Mouse (Mus musculus) cerebellum, postnatal 14 days (tissue): ENCODE data around the gene Cdhr5.
"Not testable (repeated sequence)": the region's sequence is repeated elsewhere in the genome, so short reads cannot be mapped to it uniquely, and the experiment has no call there.

Experiments
- DNase-seq, 2 experiments: peaks; one replicate each; pipeline ENCODE4 v3.0.0; 2021; ENCODE audit warnings: mixed read lengths in 2 of 2

Cdhr5 gene

DNA sequence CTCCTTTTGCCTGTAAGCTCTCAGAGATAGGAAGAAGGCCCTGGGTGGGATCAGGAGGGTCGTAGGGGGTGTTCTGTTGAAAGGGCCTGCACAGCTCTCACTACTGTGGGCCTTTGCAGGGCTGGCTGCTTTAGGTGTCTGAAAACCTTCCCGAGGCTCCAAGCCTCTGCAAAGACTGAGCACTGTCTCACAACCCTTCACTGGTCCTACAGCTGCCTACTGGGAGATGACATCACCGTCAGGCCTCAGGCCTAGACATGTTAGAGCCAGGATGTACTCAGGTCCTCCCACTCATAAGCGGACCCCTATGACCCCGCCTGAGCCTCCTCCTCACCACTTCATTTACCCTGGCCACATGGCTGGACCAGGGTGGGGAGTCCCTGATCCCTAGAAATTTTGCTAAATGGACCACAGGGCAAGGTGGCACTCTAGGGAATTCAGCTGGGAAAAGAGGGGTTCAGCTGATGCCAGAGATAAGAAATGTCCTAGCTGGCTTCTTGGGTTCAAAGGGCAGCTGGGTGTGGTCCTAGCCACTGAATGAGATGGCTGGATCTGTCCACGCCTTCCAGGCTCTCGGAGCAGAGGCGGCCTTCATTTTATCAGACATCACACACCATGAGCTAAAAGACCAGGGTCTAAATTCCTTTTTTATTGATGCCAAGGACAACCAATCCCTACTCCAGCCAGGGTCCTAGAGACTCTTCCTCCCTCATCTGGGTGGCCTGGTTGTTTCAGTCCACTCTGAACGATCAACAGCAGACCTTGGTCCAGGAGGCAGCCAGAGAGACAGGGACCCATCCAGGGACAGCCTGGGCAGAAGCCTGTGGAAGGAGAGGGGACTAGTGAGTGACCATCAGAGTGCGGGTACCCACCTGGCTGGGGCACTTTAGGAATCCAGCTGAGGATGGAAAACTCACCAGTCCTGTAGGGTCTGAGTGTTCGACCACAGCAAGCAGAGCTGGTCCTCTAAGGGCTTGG, 1.4 kb upstream of the Cdhr5 start:
- DNase-seq, result no peak

DNA sequence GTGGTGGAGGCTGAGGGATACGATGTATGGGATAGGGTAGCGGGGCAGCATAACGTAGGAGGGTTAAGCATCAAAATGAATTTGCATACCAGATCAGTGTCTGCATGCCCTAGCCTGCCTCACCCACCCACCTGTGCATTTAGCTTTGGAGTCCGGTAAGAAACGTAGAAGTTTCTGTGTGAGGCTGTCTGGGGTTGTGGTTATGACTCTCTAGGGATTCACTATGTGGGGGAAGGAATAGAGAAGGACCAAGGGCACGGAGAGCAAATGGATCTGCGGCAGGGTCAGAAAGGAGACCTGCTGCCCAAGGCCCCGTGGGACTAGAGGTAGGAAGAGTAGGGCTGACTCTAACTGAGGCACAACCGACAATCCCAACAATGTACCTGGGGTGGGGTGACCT, 1.2 kb downstream of the Cdhr5 start:
- no peak for DNase-seq

DNA sequence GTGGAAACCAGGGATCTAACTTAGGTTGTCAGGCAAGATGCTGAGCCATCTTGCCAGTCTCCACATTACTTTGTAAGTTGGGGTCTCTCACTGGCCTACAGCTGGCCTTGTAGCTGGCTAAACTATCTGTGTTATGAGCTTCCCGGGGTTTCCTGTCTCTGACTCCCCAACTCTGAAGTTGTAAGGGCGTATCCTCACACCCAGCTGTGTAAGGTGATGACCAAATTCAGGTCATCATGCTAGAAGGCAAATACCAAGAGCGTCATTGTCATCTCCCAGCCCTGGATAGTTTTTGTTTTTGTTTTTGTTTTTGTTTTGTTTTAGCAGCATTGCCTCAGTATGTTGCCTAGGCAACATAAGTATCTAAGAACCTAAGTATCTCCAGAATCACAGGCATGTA, 6.0 kb downstream of the Cdhr5 start:
- no peak for DNase-seq

DNA sequence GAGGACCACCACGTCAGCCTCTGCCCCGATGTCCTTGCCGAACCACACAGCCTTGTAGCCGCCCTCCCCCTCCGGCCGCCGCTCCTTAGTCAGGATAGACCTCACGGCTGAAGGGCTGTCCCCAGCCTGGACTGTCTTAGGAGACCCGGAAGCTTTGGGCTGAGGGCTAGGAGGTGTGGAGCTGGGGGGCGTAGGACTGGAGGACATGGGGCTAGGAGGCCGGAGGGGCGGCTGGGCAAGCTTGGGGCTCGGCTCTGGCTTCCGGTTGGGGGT, 7.4 kb downstream of the Cdhr5 start:
- no peak for DNase-seq

DNA sequence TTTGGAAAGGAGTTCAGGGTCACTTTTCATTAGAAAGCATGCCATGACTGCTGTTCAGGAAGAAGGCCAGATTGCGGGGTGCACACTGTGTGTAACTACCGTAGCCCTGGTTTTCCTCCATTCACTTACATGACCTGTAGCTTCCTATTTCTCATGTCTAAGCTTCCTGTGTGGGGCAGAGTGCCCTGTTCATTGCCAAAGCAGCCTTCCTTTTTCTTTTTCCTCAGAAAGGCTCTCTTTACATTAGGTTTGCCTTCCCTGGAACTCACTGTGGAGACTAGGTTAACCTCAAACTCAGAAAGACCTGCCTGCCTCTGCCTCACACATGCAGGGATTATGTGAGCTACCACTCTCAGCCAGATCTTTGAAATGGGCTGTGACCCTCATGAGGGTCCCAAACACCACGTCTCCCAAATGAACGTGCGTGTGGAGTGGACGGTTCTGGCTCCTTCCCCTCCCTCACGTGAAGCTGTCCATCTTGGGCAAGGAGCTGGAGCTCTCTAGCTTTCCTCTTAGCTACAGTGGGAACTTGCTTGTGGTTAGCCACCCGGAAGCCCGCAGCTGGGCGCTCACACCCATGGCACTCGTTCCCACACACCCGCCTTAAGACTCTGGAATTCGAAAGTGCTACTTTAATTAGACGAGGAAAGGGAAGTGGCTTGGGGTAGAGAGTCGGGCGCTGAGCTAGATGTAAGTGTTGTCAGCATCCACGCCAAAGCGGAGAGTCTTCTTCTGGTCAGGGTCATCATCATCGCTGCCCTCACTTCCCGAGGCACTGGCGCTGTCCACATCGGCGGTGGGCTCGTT, 7.9 kb downstream of the Cdhr5 start:
- no peak for DNase-seq

DNA sequence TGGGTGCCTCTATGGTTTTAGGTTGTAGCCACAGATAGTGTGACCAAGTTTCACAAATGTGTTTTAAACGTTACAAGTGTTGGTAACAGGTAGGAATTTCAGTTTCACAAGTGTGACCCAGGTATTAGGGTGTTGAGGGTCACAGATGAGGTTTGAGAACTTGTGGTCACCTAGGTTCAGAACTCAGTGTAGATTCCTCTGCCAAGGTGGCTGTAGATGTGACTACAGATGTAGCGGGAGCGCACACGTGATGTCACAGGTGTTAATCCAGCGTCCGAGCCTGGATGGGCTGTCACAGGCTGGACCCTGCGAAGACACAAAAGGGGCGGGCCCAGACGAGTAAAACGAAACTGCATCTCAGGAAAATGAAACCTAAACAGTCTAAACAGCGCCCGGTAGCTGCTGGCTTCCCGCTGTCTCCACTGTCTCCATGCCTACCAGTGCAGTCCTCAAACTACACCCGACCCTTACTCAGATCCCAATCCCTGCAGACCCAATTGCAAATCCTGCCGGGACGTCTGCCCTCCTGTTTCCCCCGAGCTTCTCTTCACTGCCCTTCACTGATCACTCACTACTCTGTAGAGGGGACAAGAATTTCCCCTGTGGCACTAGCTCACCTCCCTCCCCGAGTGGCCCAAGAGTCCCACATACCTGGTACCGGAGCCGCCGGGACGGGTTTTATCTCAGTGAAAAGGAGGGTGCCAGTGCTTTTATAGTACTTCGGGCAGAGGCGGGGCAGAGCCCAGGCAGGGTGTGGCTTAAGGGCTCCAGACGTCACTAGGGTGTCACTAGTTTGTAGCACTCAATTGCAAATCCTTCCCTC, 10.6 kb downstream of the Cdhr5 start, which contains the start of gene Irf7:
Gene Irf7 (minus strand): TSS at position 743 of the 823 bp plus-strand sequence.
- peak in 1 of 2 experiments; percentile 25 for DNase-seq

DNA sequence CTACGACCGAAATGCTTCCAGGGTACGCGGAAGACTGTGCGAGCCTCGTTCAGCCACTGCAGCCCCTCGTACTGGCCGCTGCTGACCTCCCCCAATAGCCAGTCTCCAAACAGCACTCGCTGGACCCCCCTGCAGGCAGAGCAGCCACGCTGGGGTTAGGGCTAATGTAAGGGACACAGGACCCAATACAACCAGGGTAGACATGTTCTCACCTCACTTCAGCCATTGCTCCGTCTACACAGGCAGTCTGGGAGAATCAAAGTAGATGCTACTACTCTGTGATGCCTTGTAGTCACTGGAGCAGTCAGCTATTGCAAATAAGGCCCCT, 11.2 kb downstream of the Cdhr5 start:
- no peak for DNase-seq

DNA sequence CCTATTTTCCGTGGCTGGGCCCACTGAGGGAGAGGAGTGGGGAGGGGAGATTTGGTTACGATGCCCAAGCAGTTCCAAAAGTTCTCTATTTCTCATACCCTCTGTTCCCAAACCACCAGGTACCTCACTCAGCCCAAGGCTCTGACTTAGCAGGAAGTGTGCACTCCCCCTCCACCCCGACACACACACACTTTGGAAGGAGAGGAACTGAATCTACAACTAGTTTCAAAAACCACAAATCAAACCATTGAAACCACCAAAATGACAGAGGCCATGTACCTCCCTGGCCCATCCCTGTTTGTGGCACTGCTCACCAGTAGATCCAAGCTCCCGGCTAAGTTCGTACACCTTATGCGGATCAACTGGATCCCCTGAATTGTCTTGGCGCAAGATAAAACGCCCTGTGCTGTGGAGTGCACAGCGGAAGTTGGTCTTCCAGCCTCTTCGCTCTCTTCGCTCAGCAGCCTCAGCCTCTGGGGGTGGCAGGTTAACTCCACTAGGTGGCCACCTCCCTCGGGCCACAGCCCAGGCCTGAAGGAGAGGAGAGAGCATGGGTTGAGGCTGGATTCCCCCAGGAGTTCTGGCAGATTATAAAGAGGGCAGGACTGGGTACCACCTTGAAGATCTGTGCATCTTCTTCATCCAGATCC, 11.7 kb downstream of the Cdhr5 start:
- peak; percentile 37 for DNase-seq

DNA sequence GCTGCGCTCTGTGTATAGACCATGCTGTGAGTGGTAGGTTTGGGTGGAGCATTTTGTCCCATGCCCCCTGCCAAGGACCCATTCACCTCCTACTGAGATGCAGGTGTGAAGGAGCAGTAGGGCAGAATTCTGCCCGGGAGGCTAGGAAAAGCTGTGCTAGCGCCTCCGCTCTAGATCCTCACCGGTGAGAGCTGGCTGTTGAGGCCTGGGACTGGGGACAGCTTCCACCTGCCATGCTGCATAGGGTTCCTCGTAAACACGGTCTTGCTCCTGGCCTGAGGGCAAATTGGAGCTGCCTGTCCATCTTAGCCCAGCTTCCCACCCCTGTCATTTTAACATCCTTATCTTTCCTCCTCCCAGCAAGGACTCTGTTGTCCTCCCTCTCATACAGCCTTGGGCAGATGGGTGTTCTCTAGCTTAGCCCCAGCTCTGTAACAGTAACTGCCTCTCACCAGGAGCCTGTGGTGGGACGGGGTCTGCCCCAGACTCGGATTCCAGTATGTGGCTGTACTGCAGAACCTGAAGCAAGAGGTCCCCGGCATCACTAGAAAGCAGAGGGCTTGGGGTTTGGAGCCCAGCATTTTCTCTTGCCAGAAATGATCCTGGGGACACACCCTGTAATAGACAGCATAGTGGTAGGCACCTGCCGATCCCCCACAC, 12.4 kb downstream of the Cdhr5 start:
- DNase-seq, result no peak

DNA sequence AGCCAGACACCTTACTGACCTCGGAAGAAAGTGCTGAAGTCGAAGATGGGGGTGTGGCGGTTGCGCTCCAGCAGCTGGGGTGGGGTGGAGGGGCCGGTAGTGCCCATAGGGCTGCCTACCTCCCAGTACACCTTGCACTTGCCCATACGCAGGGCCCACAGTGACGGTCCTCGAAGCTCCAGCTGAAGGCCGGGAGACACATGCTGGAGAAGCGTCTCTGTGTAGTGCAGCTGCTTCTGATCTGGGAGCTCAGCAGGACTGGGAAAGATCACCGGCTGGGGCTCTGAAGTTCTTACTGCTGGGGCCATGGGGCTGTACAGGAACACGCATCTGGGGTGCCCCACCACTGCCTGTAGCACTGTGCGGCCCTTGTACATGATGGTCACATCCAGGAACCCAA, 12.9 kb downstream of the Cdhr5 start:
- no peak for DNase-seq

DNA sequence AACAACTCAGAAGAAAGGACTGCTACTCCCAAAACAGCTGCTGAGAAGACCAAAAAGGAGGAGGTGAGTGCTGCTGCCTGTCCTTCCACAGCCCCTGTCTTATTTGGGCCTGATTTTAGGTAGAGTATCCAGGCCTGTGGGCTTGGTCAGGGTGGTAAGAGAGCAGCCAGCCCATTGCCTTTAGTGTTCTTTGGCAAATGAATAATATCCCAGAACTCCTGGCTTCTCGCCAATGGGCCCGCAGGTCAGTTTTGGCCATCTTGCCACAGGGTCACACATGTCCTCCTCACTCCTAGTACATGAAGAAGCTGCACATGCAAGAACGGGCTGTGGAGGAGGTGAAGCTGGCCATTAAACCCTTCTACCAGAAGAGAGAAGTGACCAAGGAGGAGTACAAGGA, 15.1 kb downstream of the Cdhr5 start:
- peak; percentile 44 to 48 for DNase-seq

DNA sequence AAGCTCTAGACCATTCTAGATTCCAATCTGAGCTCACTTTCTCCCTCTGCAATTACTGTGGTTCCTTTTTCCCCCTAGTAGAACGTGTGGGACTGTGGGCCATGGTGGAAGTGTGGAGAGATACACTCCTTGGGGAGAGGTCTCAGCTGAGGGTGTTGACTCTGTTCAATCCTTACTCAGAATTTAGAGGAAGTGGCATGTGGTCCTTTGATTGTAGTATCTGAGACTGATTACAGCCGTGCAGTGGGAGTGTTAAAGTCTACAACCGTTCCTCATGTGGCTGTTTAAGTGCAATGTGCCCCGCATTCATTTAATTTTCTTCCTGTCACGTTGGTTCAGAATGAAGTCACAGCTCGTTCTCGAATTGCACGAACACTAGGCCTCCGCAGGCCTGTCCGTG, 20.4 kb downstream of the Cdhr5 start:
- DNase-seq, result no peak

DNA sequence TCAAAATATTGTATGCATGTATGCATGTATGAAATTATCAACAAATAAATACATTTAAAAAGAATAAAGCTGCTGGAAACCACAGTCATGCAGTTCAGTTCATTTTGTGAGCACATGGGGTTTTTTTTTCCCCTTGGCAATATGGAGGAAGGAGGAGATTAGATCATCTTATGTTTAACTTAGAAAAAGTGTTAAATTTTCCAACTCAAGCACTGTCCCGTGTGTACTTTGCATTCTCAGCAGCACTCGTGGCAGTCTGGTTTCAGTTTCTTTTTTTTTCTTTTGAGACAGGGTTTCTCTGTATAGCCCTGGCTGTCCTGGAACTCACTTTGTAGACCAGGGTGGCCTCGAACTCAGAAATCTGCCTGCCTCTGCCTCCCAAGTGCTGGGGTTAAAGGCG, 26.1 kb downstream of the Cdhr5 start:
- DNase-seq, result not testable (repeated sequence)

DNA sequence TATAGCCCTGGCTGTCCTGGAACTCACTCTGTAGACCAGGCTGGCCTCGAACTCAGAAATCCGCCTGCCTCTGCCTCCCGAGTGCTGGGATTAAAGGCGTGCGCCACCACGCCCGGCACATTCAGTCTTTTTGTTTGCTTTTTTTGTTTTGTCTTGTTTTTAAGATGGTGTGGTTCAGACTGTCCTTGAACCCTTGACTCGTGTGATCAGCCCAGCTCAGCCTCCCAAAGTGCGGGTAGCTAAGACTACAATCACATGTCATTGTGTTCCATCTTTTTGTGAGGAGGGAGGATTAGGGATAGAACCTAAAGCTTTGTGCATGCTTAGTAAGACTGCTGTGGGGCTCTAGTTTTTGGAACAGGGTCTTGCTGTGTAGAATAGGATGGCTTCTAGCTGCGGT, 45.0 kb downstream of the Cdhr5 start:
- no peak for DNase-seq

DNA sequence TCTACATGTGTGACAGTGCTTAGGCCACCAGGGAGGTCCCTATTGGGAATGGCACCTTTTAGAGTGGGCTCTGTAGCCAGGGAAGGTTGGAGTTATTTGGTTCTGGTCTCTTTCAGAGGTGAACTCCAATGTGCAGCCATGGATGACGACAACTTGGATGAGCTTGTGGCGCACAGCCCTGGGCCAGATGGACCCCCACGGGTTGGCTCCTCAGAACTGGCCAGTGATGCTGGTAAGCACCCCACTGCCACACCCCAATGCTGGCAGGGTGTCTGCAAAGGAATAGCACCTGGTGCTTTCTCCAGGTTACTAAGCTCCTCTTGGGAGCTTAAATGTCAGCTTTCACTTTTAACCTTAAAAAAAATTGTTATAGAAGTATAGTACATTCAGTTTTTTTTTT, 45.5 kb downstream of the Cdhr5 start:
- DNase-seq, result peak; percentile 51 to 68

DNA sequence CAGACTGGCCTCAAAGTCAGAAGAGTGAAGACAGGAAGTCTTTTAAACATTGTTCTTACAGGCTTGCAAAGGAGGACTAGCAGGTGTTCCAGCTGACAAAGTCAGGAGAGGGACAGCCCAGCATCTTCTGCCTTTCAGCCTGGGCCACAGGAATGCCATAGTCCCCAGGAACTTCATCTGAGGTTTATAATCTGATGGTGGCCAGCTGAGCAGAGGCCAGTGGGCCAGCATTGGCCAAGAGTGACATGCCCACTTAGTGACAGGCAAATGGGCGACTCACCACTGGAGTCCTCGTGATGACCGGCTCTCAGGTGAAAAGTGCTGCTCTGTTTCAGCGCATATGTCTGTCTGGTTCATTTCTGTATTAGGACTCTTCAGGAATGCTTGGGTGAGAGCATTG, 46.0 kb downstream of the Cdhr5 start:
- DNase-seq, result no peak

DNA sequence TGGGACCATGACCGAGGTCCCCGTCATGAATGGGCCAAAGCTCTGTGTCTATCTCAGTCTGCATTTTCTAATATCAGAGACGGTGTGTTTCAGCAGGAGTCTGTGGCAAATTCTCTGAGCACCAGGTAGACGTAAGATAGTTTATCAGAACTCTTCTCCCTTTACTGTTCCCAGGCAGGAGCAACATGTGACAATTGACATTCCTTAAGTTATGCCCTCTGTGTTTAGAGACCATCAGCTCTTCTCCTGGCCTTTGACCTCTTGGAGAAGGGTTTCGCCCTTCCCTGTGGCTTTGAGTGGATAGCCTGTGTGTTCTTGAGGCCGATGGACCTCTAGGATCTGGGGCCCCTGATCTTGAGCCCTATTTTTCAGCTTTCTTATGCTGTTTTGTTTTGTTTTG, 46.9 kb downstream of the Cdhr5 start:
- DNase-seq, result no peak

DNA sequence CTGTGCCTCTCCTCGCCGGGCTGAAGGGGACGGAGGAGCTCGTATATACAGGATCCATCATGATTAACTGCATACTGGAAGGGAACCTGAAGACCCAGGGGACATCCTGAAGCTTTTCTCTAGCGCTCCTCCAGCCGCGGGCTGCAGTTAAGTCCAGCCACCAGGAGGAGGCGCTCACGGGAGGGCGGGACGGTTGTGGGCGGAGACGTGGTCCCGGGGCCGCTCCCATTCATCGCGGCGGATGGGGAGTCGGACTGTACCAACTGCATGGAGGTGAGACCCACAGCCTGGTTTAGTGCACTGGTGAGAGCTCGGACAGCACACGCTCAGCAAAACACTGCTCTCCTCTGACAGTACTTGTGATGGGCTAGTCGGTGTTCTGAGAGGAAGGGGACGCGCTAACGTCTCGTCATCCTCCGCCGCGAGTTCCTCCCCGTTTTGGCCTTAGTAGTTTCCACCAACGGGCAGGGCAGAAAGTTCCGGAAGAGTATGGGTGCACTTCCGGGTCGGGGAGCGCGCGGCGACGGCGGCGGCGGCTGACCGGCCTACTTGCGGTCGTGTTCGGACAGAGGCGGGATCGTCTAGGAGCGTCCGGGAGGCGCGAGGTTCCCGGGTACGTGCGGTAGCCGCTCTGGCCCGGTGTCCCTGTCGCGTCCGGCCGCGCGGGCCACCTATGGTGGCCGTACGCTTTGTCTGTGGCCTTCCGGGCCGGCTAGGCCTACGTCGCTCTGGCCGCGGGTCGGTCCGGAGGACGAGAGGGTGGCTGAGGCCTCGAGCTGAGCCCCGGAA, 48.1 kb downstream of the Cdhr5 start, which contains the start of gene Phrf1:
Gene Phrf1 (plus strand): TSS at position 506 of the 789 bp plus-strand sequence.
- peak; percentile 98 to 99 for DNase-seq

DNA sequence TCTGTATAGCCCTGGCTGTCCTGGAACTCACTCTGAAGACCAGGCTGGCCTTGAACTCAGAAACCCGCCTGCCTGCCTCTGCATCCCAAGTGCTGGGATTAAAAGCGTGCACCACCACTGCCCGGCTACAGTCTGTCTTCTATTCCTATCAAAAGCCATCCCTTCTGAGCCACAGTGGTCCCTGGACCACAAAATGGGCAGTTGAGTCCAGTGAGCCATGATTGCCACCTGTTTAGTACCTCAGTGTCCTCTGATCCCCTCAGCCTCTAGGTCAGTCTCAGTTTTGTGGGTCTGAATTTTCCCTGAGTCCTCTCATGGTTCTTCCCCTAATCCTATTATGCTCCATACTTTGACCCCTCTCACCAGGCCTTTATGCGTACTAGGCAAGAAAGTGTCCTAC, 48.8 kb downstream of the Cdhr5 start:
- DNase-seq, result no peak

DNA sequence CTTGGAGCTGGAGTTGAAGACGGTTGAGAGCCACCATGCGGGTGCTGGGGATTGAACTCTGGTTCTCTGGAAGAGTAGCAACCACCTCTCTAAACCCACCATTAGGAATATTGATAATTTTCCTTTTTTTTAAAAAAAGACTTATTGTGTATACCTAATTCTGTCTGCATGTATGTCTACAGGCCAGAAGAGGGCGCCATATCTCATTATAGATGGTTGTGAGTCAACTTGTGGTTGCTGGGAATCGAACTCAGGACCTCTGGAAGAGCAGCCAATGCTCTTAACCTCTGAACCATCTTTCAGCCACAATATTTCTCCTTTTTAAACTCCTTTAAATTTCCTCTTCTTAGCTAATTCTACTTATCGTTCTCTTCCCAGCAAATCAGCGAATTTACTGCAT, 50.1 kb downstream of the Cdhr5 start:
- DNase-seq, result no peak

DNA sequence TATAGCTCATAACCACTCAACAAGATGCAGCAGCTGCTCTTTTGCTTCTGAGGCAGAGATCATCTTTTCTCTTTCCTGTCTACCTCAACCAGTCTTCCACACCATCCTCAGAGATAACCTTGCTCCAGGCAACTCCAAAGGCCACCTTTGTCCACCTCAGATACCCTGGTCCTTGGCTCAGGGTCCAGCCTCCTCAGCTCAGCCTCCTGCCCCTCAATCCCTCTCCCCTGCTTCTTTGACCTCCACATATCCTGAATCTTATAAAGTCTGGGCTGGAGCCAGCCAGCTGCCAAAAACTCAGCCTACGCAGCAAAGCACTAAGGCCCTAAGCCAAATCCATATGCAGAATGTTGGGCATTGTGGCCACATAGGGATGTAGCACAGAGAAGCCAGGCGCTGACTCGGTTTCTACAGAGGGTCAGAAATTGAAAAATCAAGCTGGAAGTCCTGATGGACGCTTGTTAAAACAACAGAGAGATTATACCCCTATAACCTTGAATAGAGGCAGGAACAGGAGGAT, 53.8 kb downstream of the Cdhr5 start:
- DNase-seq, result no peak
